Mouse (Mus musculus): ENCODE measurements around the gene Ttk.

The Ttk gene

GRCm38 (mm10) chr9:83902086-83902485, 67.6 kb downstream of the Ttk start:
- DNase-seq: no peak

GRCm38 (mm10) chr9:83905820-83906219, 71.3 kb downstream of the Ttk start:
- no peak for DNase-seq

- DNase-seq: no peak
These were observed 72.5 kb downstream of the Ttk start for GRCm38 (mm10) chr9:83907017-83907416.

- no peak for DNase-seq
These were observed 75.3 kb downstream of the Ttk start for GRCm38 (mm10) chr9:83909836-83910235.

GRCm38 (mm10) chr9:83910926-83911325, 76.4 kb downstream of the Ttk start:
- no peak for DNase-seq

Data from kidney, postnatal 4 days (tissue).